In the genomic region with DNA sequence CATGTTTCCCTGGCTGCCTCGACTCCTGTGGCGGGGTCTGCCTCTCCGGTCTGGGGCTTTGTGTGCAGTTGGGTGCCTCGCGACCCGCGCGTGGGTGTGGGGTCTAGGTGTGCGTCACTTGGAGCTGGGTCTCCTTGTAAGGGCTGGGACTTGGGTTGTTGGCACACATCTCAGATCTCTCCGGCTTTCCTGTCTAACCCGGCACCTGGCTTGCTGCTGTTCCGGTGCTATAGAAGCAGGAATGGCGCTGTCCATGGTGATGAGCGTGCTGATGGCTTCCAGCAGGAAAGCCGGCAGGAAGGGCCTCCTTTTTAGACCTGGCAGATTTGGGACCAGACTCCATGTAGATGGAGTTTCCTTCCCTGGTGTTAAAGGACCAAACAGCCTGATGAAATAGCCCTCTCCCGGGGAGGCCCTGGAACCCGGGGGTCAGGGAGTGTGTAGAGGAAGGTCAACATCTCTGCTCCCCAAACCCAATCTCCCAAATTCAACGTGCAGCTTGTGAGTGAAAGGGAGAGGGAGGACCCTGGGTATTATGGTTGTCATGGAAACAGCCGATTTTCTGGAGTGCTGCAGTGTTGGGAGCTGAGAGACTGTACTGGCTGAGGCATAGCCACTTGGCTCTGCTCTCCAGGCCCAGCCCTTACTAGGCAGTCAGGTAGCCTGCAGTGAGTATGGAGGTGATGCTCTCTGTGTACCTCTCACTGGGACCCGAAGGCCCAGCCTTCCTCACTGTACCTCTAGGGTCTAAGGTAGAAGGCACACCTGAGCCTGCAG, we compare ENCODE assay signal across 8 mouse cellular contexts. TPM values are rescaled to one million over a fixed set of nuclear protein-coding genes. Genes with fewer than 3 reads are reported as not detected.
DNase-seq lines count a peak whose midpoint lies in the region; ATAC-seq and TF ChIP-seq lines count a peak whose summit lies in the region.

No protein-coding gene starts in this region.

- H3K27ac ChIP-seq in cortical plate, adult 2 months (ENCODE audit: insufficient read depth, low read length), result peak overlapping the region; percentile 83
- H3K27ac ChIP-seq in heart, embryonic 13.5 days (replicated peaks), result no peak overlapping the region
- H3K27ac ChIP-seq in kidney, embryonic 15.5 days, result no peak overlapping the region
- H3K27ac ChIP-seq in liver, embryonic 16.5 days (ENCODE audit: low read length), result no peak overlapping the region
- H3K27ac ChIP-seq in neural tube, embryonic 14.5 days (ENCODE audit: low read depth, low read length), result peak overlapping the region; percentile 95

- 5% methylated on average over 20 of the region's 20 CpGs for WGBS in heart, embryonic 13.5 days
- WGBS in kidney, embryonic 15.5 days, result 4% methylated on average over 20 of the region's 20 CpGs
- WGBS in liver, embryonic 16.5 days (ENCODE audit: insufficient replicate concordance), result 4% methylated on average over 20 of the region's 20 CpGs
- 2% methylated on average over 20 of the region's 20 CpGs for whole genome bisulfite sequencing in neural tube, embryonic 14.5 days

- H3K4me1 ChIP-seq in cortical plate, adult 2 months (ENCODE audit: control insufficient read depth, insufficient read depth, low read length), result peaks cover 15% of the 10 kb centered on the region
- peaks cover 24% of the 10 kb centered on the region for H3K4me1 ChIP-seq in heart, embryonic 13.5 days
- H3K4me1 ChIP-seq in kidney, embryonic 15.5 days, result peaks cover 43% of the 10 kb centered on the region
- no peaks in the 10 kb centered on the region; the same call in 1 of the 2 replicates for H3K4me1 ChIP-seq in liver, embryonic 16.5 days (ENCODE audit: control insufficient read depth, low read depth, low read length)
- peaks cover 50% of the 10 kb centered on the region for H3K4me1 ChIP-seq in neural tube, embryonic 14.5 days (ENCODE audit: control insufficient read depth, insufficient read depth, low read length)

- TF ChIP-seq POLR2A in cortical plate, adult 2 months (IDR thresholded peaks at IDR 0.05; ENCODE audit: extremely low read depth, insufficient read depth, low read length), result peak; percentile 33; the same call in 1 of the 2 replicates

- ATAC-seq in heart, embryonic 13.5 days (ENCODE audit: extremely low read depth, insufficient number of reproducible peaks, low FRiP score, low TSS enrichment), result no peak
- no peak; the same call in 1 of the 2 replicates for ATAC-seq in kidney, embryonic 15.5 days (replicated peaks; ENCODE audit: low FRiP score)
- no peak for ATAC-seq in liver, embryonic 16.5 days (ENCODE audit: low read depth)
- ATAC-seq in neural tube, embryonic 14.5 days (ENCODE audit: low read depth), result peak; percentile 39

- H3K4me2 ChIP-seq in heart, embryonic 13.5 days, result peak overlapping the region; percentile 74
- peak overlapping the region; percentile 90 for H3K4me2 ChIP-seq in kidney, embryonic 15.5 days
- peak overlapping the region; percentile 46 for H3K4me2 ChIP-seq in liver, embryonic 16.5 days (ENCODE audit: low read depth, low read length)
- peak overlapping the region; percentile 77 for H3K4me2 ChIP-seq in neural tube, embryonic 14.5 days (ENCODE audit: low read depth, low read length)

- TF ChIP-seq CTCF in cortical plate, adult 2 months (IDR thresholded peaks at IDR 0.05; ENCODE audit: extremely low read depth, insufficient read depth, low read length), result no peak

- no peak overlapping the region for H3K9ac ChIP-seq in heart, embryonic 13.5 days
- no peak overlapping the region for H3K9ac ChIP-seq in kidney, embryonic 15.5 days
- H3K9ac ChIP-seq in liver, embryonic 16.5 days (ENCODE audit: low read depth, low read length), result no peak overlapping the region
- peak overlapping the region; percentile 99 for H3K9ac ChIP-seq in neural tube, embryonic 14.5 days (replicated peaks; ENCODE audit: low read depth, low read length)

- no peaks in the 10 kb centered on the region for H3K36me3 ChIP-seq in heart, embryonic 13.5 days
- H3K36me3 ChIP-seq in kidney, embryonic 15.5 days, result no peaks in the 10 kb centered on the region
- H3K36me3 ChIP-seq in liver, embryonic 16.5 days (ENCODE audit: control insufficient read depth, insufficient read depth), result no peaks in the 10 kb centered on the region
- H3K36me3 ChIP-seq in neural tube, embryonic 14.5 days (ENCODE audit: control insufficient read depth, insufficient read depth, low read length), result peaks cover 23% of the 10 kb centered on the region

- H3K27me3 ChIP-seq in heart, embryonic 13.5 days (replicated peaks), result peaks cover 100% of the 10 kb centered on the region
- H3K27me3 ChIP-seq in kidney, embryonic 15.5 days, result peaks cover 95% of the 10 kb centered on the region
- H3K27me3 ChIP-seq in liver, embryonic 16.5 days (ENCODE audit: control insufficient read depth, insufficient read depth, low read depth, low read length), result peaks cover 80% of the 10 kb centered on the region
- H3K27me3 ChIP-seq in neural tube, embryonic 14.5 days (ENCODE audit: control insufficient read depth, insufficient read depth, low read length), result 0 out of 2 replicates have a peak, but pooled peaks cover 2% of the 10 kb centered on the region

- H3K9me3 ChIP-seq in heart, embryonic 13.5 days, result no peaks in the 10 kb centered on the region
- no peaks in the 10 kb centered on the region for H3K9me3 ChIP-seq in kidney, embryonic 15.5 days (replicated peaks)
- H3K9me3 ChIP-seq in liver, embryonic 16.5 days (replicated peaks; ENCODE audit: control insufficient read depth, low read length), result no peaks in the 10 kb centered on the region
- no peaks in the 10 kb centered on the region for H3K9me3 ChIP-seq in neural tube, embryonic 14.5 days (ENCODE audit: control insufficient read depth, low read length)

- peak; percentile 25 to 61 for DNase-seq in urinary bladder, adult 18-20 months (ENCODE audit: low spot score in 2 of 2)
- DNase-seq in urinary bladder, adult 2 months (ENCODE audit: low spot score), result no peak
- DNase-seq in spleen, postnatal 36 days (ENCODE audit: low spot score in 2 of 2), result no peak

- H3K4me3 ChIP-seq in cortical plate, adult 2 months (ENCODE audit: insufficient read depth, low read length), result peak overlapping the region; percentile 84
- H3K4me3 ChIP-seq in heart, embryonic 13.5 days, result peak overlapping the region; percentile 42
- H3K4me3 ChIP-seq in kidney, embryonic 15.5 days (replicated peaks), result peak overlapping the region; percentile 41
- peak overlapping the region; percentile 10 for H3K4me3 ChIP-seq in liver, embryonic 16.5 days (ENCODE audit: low read depth, low read length)
- peak overlapping the region; percentile 96 for H3K4me3 ChIP-seq in neural tube, embryonic 14.5 days (ENCODE audit: low read depth, low read length)

RNA-seq across cellular contexts. Expression of a gene that starts 40.1 kb away (rescaled TPM):
- not detected in 2 replicates for polyA plus RNA-seq in urinary bladder, adult 2 months (2012; rRNA removed)
- 0.15 and 0.38 TPM in 2 replicates for polyA plus RNA-seq in cortical plate, adult 2 months (2012; rRNA removed)
- not detected in 2 replicates for polyA plus RNA-seq in heart, embryonic 13.5 days (2015; fragmentation: Nextera tagmentation; extraction: Ambion mirVana)
- polyA plus RNA-seq in kidney, embryonic 15.5 days (2015; fragmentation: Nextera tagmentation; extraction: Ambion mirVana), result 14.1 and 16.3 TPM in 2 replicates
- polyA plus RNA-seq in liver, embryonic 16.5 days (2015; fragmentation: Nextera tagmentation; extraction: Ambion mirVana), result not detected in 2 replicates
- 0.11 TPM in 1 of 2 replicates, not detected in the other for polyA plus RNA-seq in neural tube, embryonic 14.5 days (2014; fragmentation: Nextera tagmentation; extraction: Ambion mirVana)

Comparison
In these comparisons a context has a peak if more than half of its experiments do, and no peak if none do; other contexts are left out.
1. DNase-seq: peak in urinary bladder, adult 18-20 months (2 of 2); none in urinary bladder, adult 2 months (single experiment) and spleen, postnatal 36 days (0 of 2).
2. H3K27ac ChIP-seq: peak in cortical plate, adult 2 months (single experiment) and neural tube, embryonic 14.5 days (single experiment); none in heart, embryonic 13.5 days (single experiment), kidney, embryonic 15.5 days (single experiment) and liver, embryonic 16.5 days (single experiment).
3. H3K4me3 ChIP-seq: peak in every context shown above with its lines; median percentile 96 in neural tube, embryonic 14.5 days; 84 in cortical plate, adult 2 months; 42 in heart, embryonic 13.5 days; 41 in kidney, embryonic 15.5 days; 10 in liver, embryonic 16.5 days.
4. RNA of a gene that starts 40.1 kb away (polyA plus RNA-seq): 14.1 to 16.3 TPM in kidney, embryonic 15.5 days; 0.15 to 0.38 TPM in cortical plate, adult 2 months, 0.11 TPM in neural tube, embryonic 14.5 days, not detected in urinary bladder, adult 2 months, not detected in heart, embryonic 13.5 days and not detected in liver, embryonic 16.5 days; every median in the first group is over 10 times any median in the second.
5. Peak in every context shown above with its lines, with median percentiles within 50 percentile points of each other: H3K4me2 ChIP-seq.